Mouse (Mus musculus) kidney, postnatal 0 days (tissue): ENCODE measurements at regions not wholly inside any gene's neighbourhood (a gene's known extent, or its start where the extent isn't known, plus 50 kb on each side); places are given as distances from the start of the nearest gene placed in this dataset.
A peak's percentile ranks its signal among the peaks of the same experiment; 100 is the strongest.

Experiments
- ATAC-seq: fragments of 200-750 bp; cut with Nextera tagmentation; replicated peaks from 2 replicates; pipeline ENCODE4 v1.8.0; 2017; ENCODE audit warnings: low read depth, moderate number of reproducible peaks, moderate TSS enrichment, moderate library complexity; ENCODE audit not compliant: low FRiP score
- DNase-seq: peaks from one replicate; pipeline ENCODE4 v3.0.0-alpha.2; 2016; ENCODE audit warnings: low spot score
- H3K27ac ChIP-seq: fragments of 300-500 bp; sonication (generic); 2 replicates; pipeline ENCODE4 v1.5.1; 2014; ENCODE audit warnings: mild to moderate bottlenecking
- H3K27me3 ChIP-seq: fragments of 300-500 bp; sonication (generic); 2 replicates; pipeline ENCODE4 v1.6.1; 2014; ENCODE audit warnings: low read length, mixed read lengths; ENCODE audit not compliant: insufficient read depth
- H3K36me3 ChIP-seq: fragments of 300-500 bp; sonication (generic); 2 replicates; pipeline ENCODE4 v1.6.1; 2014; ENCODE audit warnings: low read length, mixed read lengths; ENCODE audit not compliant: insufficient read depth
- H3K4me1 ChIP-seq: fragments of 300-500 bp; sonication (generic); replicated peaks from 2 replicates; pipeline ENCODE4 v1.6.1; 2014; ENCODE audit warnings: antibody characterized with exemption, low read length, mixed read lengths; ENCODE audit not compliant: insufficient read depth
- H3K4me2 ChIP-seq: fragments of 300-500 bp; sonication (generic); 2 replicates; pipeline ENCODE4 v1.6.1; 2014; ENCODE audit warnings: mild to moderate bottlenecking, low read length, moderate library complexity, mixed read lengths
- H3K4me3 ChIP-seq: fragments of 300-500 bp; sonication (generic); replicated peaks from 2 replicates; pipeline ENCODE4 v1.5.1; 2014; ENCODE audit warnings: low read depth, low read length
- H3K9ac ChIP-seq: fragments of 300-500 bp; sonication (generic); 2 replicates; pipeline ENCODE4 v1.6.1; 2014; ENCODE audit warnings: low read depth, low read length
- H3K9me3 ChIP-seq: fragments of 300-500 bp; sonication (generic); replicated peaks from 2 replicates; pipeline ENCODE4 v1.6.1; 2016; ENCODE audit warnings: low read length, inconsistent platforms, mixed read lengths
- CTCF ChIP-seq: IDR thresholded peaks from 2 replicates; pipeline ENCODE4 v1.5.1; 2016; ENCODE audit warnings: antibody characterized with exemption, low read depth, mild to moderate bottlenecking, moderate library complexity
- WGBS: fragments of 180-500 bp; shearing (Covaris S2); extraction: QIAGEN DNeasy Blood & Tissue Kit; methylation state at CpG from one replicate; pipeline ENCODE4 v1.1.7; 2014; 5-methylcytosine and 5-hydroxymethylcytosine counted together

- Histone ChIP-seq H3K4me3 (no peak overlapping the region), H3K4me2 (no peak overlapping the region), H3K36me3 (no peaks in the 10 kb centered on the region), H3K9ac (no peak overlapping the region), H3K4me1 (no peaks in the 10 kb centered on the region), H3K9me3 (no peaks in the 10 kb centered on the region), H3K27ac (no peak overlapping the region), H3K27me3 (no peaks in the 10 kb centered on the region)
- 89% methylated on average over 3 of the region's 3 CpGs for WGBS
- ATAC-seq (no peak), DNase-seq (no peak)
- no peak for TF ChIP-seq CTCF
Measured at GRCm38 (mm10) chr12:59563960-59564359, 344.4 kb upstream of the Fbxo33 start.

GRCm38 (mm10) chr12:59539788-59540187 is 320.3 kb upstream of the Fbxo33 start:
- H3K4me2 ChIP-seq: no peak overlapping the region
- 50% methylated on average over 2 of the region's 2 CpGs for WGBS
- ATAC-seq (no peak), DNase-seq (no peak)
- H3K36me3 ChIP-seq: no peaks in the 10 kb centered on the region
- H3K9ac ChIP-seq: no peak overlapping the region
- no peak for TF ChIP-seq CTCF
- no peaks in the 10 kb centered on the region for H3K27me3 ChIP-seq
- H3K27ac ChIP-seq: no peak overlapping the region
- H3K4me1 ChIP-seq: no peaks in the 10 kb centered on the region
- H3K4me3 ChIP-seq: no peak overlapping the region
- H3K9me3 ChIP-seq: no peaks in the 10 kb centered on the region

- Histone ChIP-seq H3K27ac (no peak overlapping the region), H3K4me1 (no peaks in the 10 kb centered on the region), H3K4me3 (no peak overlapping the region), H3K36me3 (no peaks in the 10 kb centered on the region), H3K27me3 (no peaks in the 10 kb centered on the region), H3K9me3 (no peaks in the 10 kb centered on the region), H3K9ac (no peak overlapping the region), H3K4me2 (no peak overlapping the region)
- DNase-seq (no peak), ATAC-seq (no peak)
- no peak for TF ChIP-seq CTCF
- WGBS: 83% methylated on average over 4 of the region's 4 CpGs
Measured at GRCm38 (mm10) chr12:59530521-59530920, 311.0 kb upstream of the Fbxo33 start.

GRCm38 (mm10) chr12:59523368-59523767 is 303.8 kb upstream of the Fbxo33 start:
- H3K27me3 ChIP-seq: no peaks in the 10 kb centered on the region
- no peak overlapping the region for H3K4me2 ChIP-seq
- WGBS: 75% methylated on average over 2 of the region's 2 CpGs
- H3K4me1 ChIP-seq: no peaks in the 10 kb centered on the region
- no peak overlapping the region for H3K4me3 ChIP-seq
- TF ChIP-seq CTCF: no peak
- no peak overlapping the region for H3K9ac ChIP-seq
- DNase-seq (no peak), ATAC-seq (no peak)
- no peaks in the 10 kb centered on the region for H3K36me3 ChIP-seq
- H3K27ac ChIP-seq: no peak overlapping the region
- H3K9me3 ChIP-seq: no peaks in the 10 kb centered on the region

GRCm38 (mm10) chr12:59521946-59522345 is 302.4 kb upstream of the Fbxo33 start:
- H3K9ac ChIP-seq: no peak overlapping the region
- H3K9me3 ChIP-seq: no peaks in the 10 kb centered on the region
- H3K27ac ChIP-seq: no peak overlapping the region
- H3K4me1 ChIP-seq: no peaks in the 10 kb centered on the region
- WGBS: 97% methylated on average over 3 of the region's 3 CpGs
- no peak for DNase-seq
- no peak overlapping the region for H3K4me2 ChIP-seq
- no peak for ATAC-seq
- no peak overlapping the region for H3K4me3 ChIP-seq
- no peak for TF ChIP-seq CTCF
- H3K36me3 ChIP-seq: no peaks in the 10 kb centered on the region
- no peaks in the 10 kb centered on the region for H3K27me3 ChIP-seq

GRCm38 (mm10) chr12:59509857-59510256 is 290.3 kb upstream of the Fbxo33 start:
- WGBS: 81% methylated on average over 4 of the region's 4 CpGs
- no peak overlapping the region for H3K4me2 ChIP-seq
- DNase-seq (peak; percentile 20), ATAC-seq (no peak)
- no peaks in the 10 kb centered on the region for H3K27me3 ChIP-seq
- H3K9me3 ChIP-seq: no peaks in the 10 kb centered on the region
- no peaks in the 10 kb centered on the region for H3K4me1 ChIP-seq
- H3K4me3 ChIP-seq: no peak overlapping the region
- no peaks in the 10 kb centered on the region for H3K36me3 ChIP-seq
- no peak overlapping the region for H3K9ac ChIP-seq
- peak; percentile 49 for TF ChIP-seq CTCF
- H3K27ac ChIP-seq: no peak overlapping the region

GRCm38 (mm10) chr12:59509175-59509574 is 289.6 kb upstream of the Fbxo33 start:
- ATAC-seq: no peak
- H3K27me3 ChIP-seq: no peaks in the 10 kb centered on the region
- H3K9me3 ChIP-seq: no peaks in the 10 kb centered on the region
- 42% methylated on average over 2 of the region's 2 CpGs for WGBS
- no peaks in the 10 kb centered on the region for H3K36me3 ChIP-seq
- no peak overlapping the region for H3K4me2 ChIP-seq
- H3K4me3 ChIP-seq: no peak overlapping the region
- DNase-seq: no peak
- no peak for TF ChIP-seq CTCF
- H3K27ac ChIP-seq: no peak overlapping the region
- no peak overlapping the region for H3K9ac ChIP-seq
- no peaks in the 10 kb centered on the region for H3K4me1 ChIP-seq
